Mouse (Mus musculus): ENCODE data around the gene Ism1.

- TF ChIP-seq MAFK (IDR thresholded peaks at IDR 0.05; ENCODE audit: insufficient read depth, low read depth, low read length) (no peak), ZNF384 (IDR thresholded peaks at IDR 0.05; ENCODE audit: low read depth, low read length) (no peak), HCFC1 (IDR thresholded peaks at IDR 0.05; ENCODE audit: borderline replicate concordance, insufficient read depth, low read length) (no peak), ZC3H11A (IDR thresholded peaks at IDR 0.05; ENCODE audit: borderline replicate concordance, low read depth, low read length) (no peak), CHD2 (IDR thresholded peaks at IDR 0.05; ENCODE audit: low read depth, low read length) (no peak)
Observed at GRCm38 (mm10) chr2:139678275-139679140, 530 bp downstream of the Ism1 start.
